Mouse (Mus musculus) neutrophil, adult 5-6 weeks (primary cell): Measurements from ENCODE around the gene Gm47289. TPM values are rescaled to one million over a fixed set of nuclear protein-coding genes. Genes with fewer than 3 reads are reported as not detected.

Source experiments
- total RNA-seq: library from RNA; stranded (forward); fragments of 200-1000 nt; gene quantifications from 2 replicates; pipeline ENCODE4 v1.2.3, GENCODE M21; 2017

Gm47289 gene
- total RNA-seq, 1 experiment from 2014 or later: not detected

Other genes with a start within 250 kb of the Gm47289 start
- gene Ctdspl, start 232.7 kb upstream of the Gm47289 start, total RNA-seq: 0.35 and 0.37 TPM in 2 replicates
- 22.9 and 26.4 TPM in 2 replicates for gene Vill, start 106.4 kb upstream of the Gm47289 start, total RNA-seq
- gene Plcd1, start 65.7 kb upstream of the Gm47289 start, total RNA-seq: 0.23 TPM in 1 of 2 replicates, not detected in the other
- not detected in 2 replicates for gene Dlec1, start 56.7 kb upstream of the Gm47289 start, total RNA-seq
- gene Acaa1b, start 2.1 kb upstream of the Gm47289 start, total RNA-seq: 0.25 TPM in 1 of 2 replicates, not detected in the other
- gene Slc22a13, start 49.9 kb downstream of the Gm47289 start, total RNA-seq: not detected in 2 replicates
- gene Oxsr1, start 163.3 kb downstream of the Gm47289 start, total RNA-seq: 48.7 and 49.3 TPM in 2 replicates
- 66.7 and 68.1 TPM in 2 replicates for gene Acaa1a, start 180.5 kb downstream of the Gm47289 start, total RNA-seq
- gene Myd88, start 182.2 kb downstream of the Gm47289 start, total RNA-seq: 150 and 157 TPM in 2 replicates
- gene Xylb, start 198.2 kb downstream of the Gm47289 start, total RNA-seq: 0.12 and 0.61 TPM in 2 replicates
- not detected in 2 replicates for gene Slc22a14, start 206.4 kb downstream of the Gm47289 start, total RNA-seq
- not detected in 2 replicates for gene Acvr2b, start 243.0 kb downstream of the Gm47289 start, total RNA-seq